Mouse (Mus musculus): ENCODE measurements around the gene Dnajc22.

DNA sequence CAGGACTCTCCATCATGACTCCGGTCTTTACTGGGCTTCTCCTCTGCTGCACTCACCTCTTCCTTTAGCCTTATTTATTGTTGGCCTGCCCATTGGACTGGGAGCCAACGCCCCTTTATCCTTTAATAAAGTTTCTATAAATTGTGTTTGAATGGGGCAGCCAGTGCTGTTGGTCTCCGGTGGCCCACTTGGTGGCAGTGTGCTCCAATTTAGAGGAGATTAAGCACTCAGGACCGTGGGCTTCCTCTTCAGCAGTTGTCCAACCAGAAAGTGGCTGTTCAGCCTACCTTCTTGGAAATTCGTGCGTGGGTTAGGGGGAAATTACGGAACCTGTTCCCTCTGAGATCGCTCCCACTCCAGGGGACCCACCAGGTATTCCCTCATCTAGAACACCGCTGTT is 9.7 kb upstream of the Dnajc22 start:
- TF ChIP-seq POLR2A (IDR thresholded peaks at IDR 0.05; ENCODE audit: borderline replicate concordance, control insufficient read depth, low read depth, low read length): no peak
- TF ChIP-seq CTCF (IDR thresholded peaks at IDR 0.05; ENCODE audit: control insufficient read depth, insufficient read depth, low read length): peak; percentile 66

Data from bone marrow, adult 2 months (tissue).